Mouse (Mus musculus): Measurements from ENCODE around the gene Tns1. TPM values are rescaled to one million over a fixed set of nuclear protein-coding genes. Genes with fewer than 3 reads are reported as not detected.

Tns1 gene
- polyA plus RNA-seq, 1 experiment from 2014 or later, result 8.2 TPM

- Histone ChIP-seq H3K4me1 (ENCODE audit: control insufficient read depth, insufficient read depth, low read length) (no peaks in the 10 kb centered on the region; the same call in 1 of the 2 replicates), H3K36me3 (ENCODE audit: control insufficient read depth, insufficient read depth, low read length) (no peaks in the 10 kb centered on the region), H3K9ac (ENCODE audit: low read depth, low read length) (no peak overlapping the region), H3K27me3 (ENCODE audit: control insufficient read depth, insufficient read depth, low read depth, low read length) (no peaks in the 10 kb centered on the region), H3K9me3 (replicated peaks; ENCODE audit: control insufficient read depth, low read length, poor library complexity, severe bottlenecking) (no peaks in the 10 kb centered on the region), H3K27ac (ENCODE audit: low read length) (no peak overlapping the region), H3K4me3 (ENCODE audit: low read depth, low read length) (no peak overlapping the region), H3K4me2 (ENCODE audit: low read length) (no peak overlapping the region)
- WGBS, result 74% methylated on average over 19 of the region's 19 CpGs
- ATAC-seq, result no peak; the same call in 1 of the 2 replicates
Observed at GRCm38 (mm10) chr1:73913071-73914005, 210.9 kb downstream of the Tns1 start.

GRCm38 (mm10) chr1:73912466-73912865, 211.8 kb downstream of the Tns1 start:
- ATAC-seq, result no peak

GRCm38 (mm10) chr1:73911981-73912380, 212.3 kb downstream of the Tns1 start:
- WGBS, result 81% methylated on average over 8 of the region's 8 CpGs
- no peak overlapping the region for H3K27ac ChIP-seq (ENCODE audit: low read length)
- H3K4me2 ChIP-seq (ENCODE audit: low read length), result no peak overlapping the region
- H3K27me3 ChIP-seq (ENCODE audit: control insufficient read depth, insufficient read depth, low read depth, low read length), result no peaks in the 10 kb centered on the region
- no peaks in the 10 kb centered on the region; the same call in 1 of the 2 replicates for H3K4me1 ChIP-seq (ENCODE audit: control insufficient read depth, insufficient read depth, low read length)
- H3K9me3 ChIP-seq (replicated peaks; ENCODE audit: control insufficient read depth, low read length, poor library complexity, severe bottlenecking), result no peaks in the 10 kb centered on the region
- ATAC-seq, result no peak
- no peak overlapping the region for H3K9ac ChIP-seq (ENCODE audit: low read depth, low read length)
- H3K4me3 ChIP-seq (ENCODE audit: low read depth, low read length), result no peak overlapping the region
- H3K36me3 ChIP-seq (ENCODE audit: control insufficient read depth, insufficient read depth, low read length), result no peaks in the 10 kb centered on the region

More at GRCm38 (mm10) chr1:73912466-73912865, 211.8 kb downstream of the Tns1 start:
- no peaks in the 10 kb centered on the region for H3K27me3 ChIP-seq (ENCODE audit: control insufficient read depth, insufficient read depth, low read depth, low read length)
- 73% methylated on average over 10 of the region's 10 CpGs for WGBS
- H3K27ac ChIP-seq (ENCODE audit: low read length), result no peak overlapping the region
- H3K9ac ChIP-seq (ENCODE audit: low read depth, low read length), result no peak overlapping the region
- no peaks in the 10 kb centered on the region for H3K9me3 ChIP-seq (replicated peaks; ENCODE audit: control insufficient read depth, low read length, poor library complexity, severe bottlenecking)
- H3K4me3 ChIP-seq (ENCODE audit: low read depth, low read length), result no peak overlapping the region
- no peak overlapping the region for H3K4me2 ChIP-seq (ENCODE audit: low read length)
- H3K36me3 ChIP-seq (ENCODE audit: control insufficient read depth, insufficient read depth, low read length), result no peaks in the 10 kb centered on the region
- no peaks in the 10 kb centered on the region; the same call in 1 of the 2 replicates for H3K4me1 ChIP-seq (ENCODE audit: control insufficient read depth, insufficient read depth, low read length)

- H3K27me3 ChIP-seq (ENCODE audit: control insufficient read depth, insufficient read depth, low read depth, low read length), result no peaks in the 10 kb centered on the region
- H3K9ac ChIP-seq (ENCODE audit: low read depth, low read length), result no peak overlapping the region
- no peaks in the 10 kb centered on the region; the same call in 1 of the 2 replicates for H3K4me1 ChIP-seq (ENCODE audit: control insufficient read depth, insufficient read depth, low read length)
- no peaks in the 10 kb centered on the region for H3K36me3 ChIP-seq (ENCODE audit: control insufficient read depth, insufficient read depth, low read length)
- no peak overlapping the region for H3K27ac ChIP-seq (ENCODE audit: low read length)
- H3K9me3 ChIP-seq (replicated peaks; ENCODE audit: control insufficient read depth, low read length, poor library complexity, severe bottlenecking), result no peaks in the 10 kb centered on the region
- H3K4me2 ChIP-seq (ENCODE audit: low read length), result no peak overlapping the region
- WGBS, result 83% methylated on average over 8 of the region's 8 CpGs
- ATAC-seq, result no peak
- no peak overlapping the region for H3K4me3 ChIP-seq (ENCODE audit: low read depth, low read length)
Observed at GRCm38 (mm10) chr1:73910701-73911100, 213.5 kb downstream of the Tns1 start.

- no peak overlapping the region for H3K4me3 ChIP-seq (ENCODE audit: low read depth, low read length)
- H3K27ac ChIP-seq (ENCODE audit: low read length), result no peak overlapping the region
- no peaks in the 10 kb centered on the region for H3K4me1 ChIP-seq (ENCODE audit: control insufficient read depth, insufficient read depth, low read length)
- 86% methylated on average over 8 of the region's 8 CpGs for WGBS
- ATAC-seq, result no peak
- H3K9me3 ChIP-seq (replicated peaks; ENCODE audit: control insufficient read depth, low read length, poor library complexity, severe bottlenecking), result no peaks in the 10 kb centered on the region
- H3K9ac ChIP-seq (ENCODE audit: low read depth, low read length), result no peak overlapping the region
- H3K27me3 ChIP-seq (ENCODE audit: control insufficient read depth, insufficient read depth, low read depth, low read length), result no peaks in the 10 kb centered on the region
- H3K36me3 ChIP-seq (ENCODE audit: control insufficient read depth, insufficient read depth, low read length), result no peaks in the 10 kb centered on the region
- no peak overlapping the region for H3K4me2 ChIP-seq (ENCODE audit: low read length)
Observed at GRCm38 (mm10) chr1:73910111-73910510, 214.1 kb downstream of the Tns1 start.

- H3K4me2 ChIP-seq (ENCODE audit: low read length), result no peak overlapping the region
- no peaks in the 10 kb centered on the region for H3K9me3 ChIP-seq (replicated peaks; ENCODE audit: control insufficient read depth, low read length, poor library complexity, severe bottlenecking)
- no peak for ATAC-seq
- H3K4me3 ChIP-seq (ENCODE audit: low read depth, low read length), result no peak overlapping the region
- no peak overlapping the region for H3K27ac ChIP-seq (ENCODE audit: low read length)
- no peaks in the 10 kb centered on the region for H3K27me3 ChIP-seq (ENCODE audit: control insufficient read depth, insufficient read depth, low read depth, low read length)
- 75% methylated on average over 2 of the region's 2 CpGs for WGBS
- H3K4me1 ChIP-seq (ENCODE audit: control insufficient read depth, insufficient read depth, low read length), result no peaks in the 10 kb centered on the region
- H3K9ac ChIP-seq (ENCODE audit: low read depth, low read length), result no peak overlapping the region
- H3K36me3 ChIP-seq (ENCODE audit: control insufficient read depth, insufficient read depth, low read length), result no peaks in the 10 kb centered on the region
Observed at GRCm38 (mm10) chr1:73909191-73909983, 214.9 kb downstream of the Tns1 start.

- H3K9me3 ChIP-seq (replicated peaks; ENCODE audit: control insufficient read depth, low read length, poor library complexity, severe bottlenecking), result no peaks in the 10 kb centered on the region
- H3K27me3 ChIP-seq (ENCODE audit: control insufficient read depth, insufficient read depth, low read depth, low read length), result no peaks in the 10 kb centered on the region
- H3K4me1 ChIP-seq (ENCODE audit: control insufficient read depth, insufficient read depth, low read length), result 0 out of 2 replicates have a peak, but pooled peaks cover under 1% of the 10 kb centered on the region
- H3K36me3 ChIP-seq (ENCODE audit: control insufficient read depth, insufficient read depth, low read length), result no peaks in the 10 kb centered on the region
- no peak overlapping the region for H3K27ac ChIP-seq (ENCODE audit: low read length)
- H3K9ac ChIP-seq (ENCODE audit: low read depth, low read length), result no peak overlapping the region
- H3K4me2 ChIP-seq (ENCODE audit: low read length), result no peak overlapping the region
- WGBS, result 69% methylated on average over 13 of the region's 13 CpGs
- H3K4me3 ChIP-seq (ENCODE audit: low read depth, low read length), result no peak overlapping the region
- no peak for ATAC-seq
Observed at GRCm38 (mm10) chr1:73908081-73908960, 215.9 kb downstream of the Tns1 start.

- ATAC-seq, result no peak
- no peak overlapping the region for H3K9ac ChIP-seq (ENCODE audit: low read depth, low read length)
- peaks cover 6% of the 10 kb centered on the region; the same call in 1 of the 2 replicates for H3K4me1 ChIP-seq (ENCODE audit: control insufficient read depth, insufficient read depth, low read length)
- H3K27ac ChIP-seq (ENCODE audit: low read length), result no peak overlapping the region
- H3K4me2 ChIP-seq (ENCODE audit: low read length), result no peak overlapping the region
- H3K27me3 ChIP-seq (ENCODE audit: control insufficient read depth, insufficient read depth, low read depth, low read length), result no peaks in the 10 kb centered on the region
- H3K36me3 ChIP-seq (ENCODE audit: control insufficient read depth, insufficient read depth, low read length), result no peaks in the 10 kb centered on the region
- H3K9me3 ChIP-seq (replicated peaks; ENCODE audit: control insufficient read depth, low read length, poor library complexity, severe bottlenecking), result no peaks in the 10 kb centered on the region
- 90% methylated on average over 28 of the region's 28 CpGs for WGBS
- H3K4me3 ChIP-seq (ENCODE audit: low read depth, low read length), result no peak overlapping the region
Observed at GRCm38 (mm10) chr1:73907166-73907565, 217.1 kb downstream of the Tns1 start.
